7 mouse cellular contexts compared by ENCODE assay signal in genomic region chr5:140206726-140207703, GRCm38 (mm10).
A peak's percentile ranks its signal among the peaks of the same experiment; 100 is the strongest.
DNase-seq lines count a peak whose midpoint lies in the region; ATAC-seq and TF ChIP-seq lines count a peak whose summit lies in the region.

No protein-coding gene starts in this region.

- peaks cover 11% of the 10 kb centered on the region for H3K4me1 ChIP-seq in heart, embryonic 16.5 days (ENCODE audit: control insufficient read depth, insufficient read depth, low read length)
- H3K4me1 ChIP-seq in lung, adult 2 months (ENCODE audit: control insufficient read depth, insufficient read depth, low read length) = peaks cover 22% of the 10 kb centered on the region

- no peak overlapping the region for H3K9ac ChIP-seq in heart, embryonic 16.5 days (ENCODE audit: low read length)

- H3K27me3 ChIP-seq in heart, embryonic 16.5 days (ENCODE audit: control insufficient read depth, insufficient read depth, low read length) = no peaks in the 10 kb centered on the region

- H3K9me3 ChIP-seq in heart, embryonic 16.5 days (replicated peaks; ENCODE audit: control insufficient read depth, low read length) = no peaks in the 10 kb centered on the region

- no peak for ATAC-seq in heart, embryonic 16.5 days (replicated peaks; ENCODE audit: extremely low read depth, insufficient read depth, low FRiP score)
- no peak for ATAC-seq in erythroid progenitor cell, adult 5-6 weeks (replicated peaks; ENCODE audit: low FRiP score, poor library complexity, severe bottlenecking)

- WGBS in heart, embryonic 16.5 days = 76% methylated on average over 19 of the region's 19 CpGs
- WGBS in lung, adult 2 months = 43% methylated on average over 19 of the region's 19 CpGs

- no peak for TF ChIP-seq POLR2A in lung, adult 2 months (IDR thresholded peaks at IDR 0.05; ENCODE audit: borderline replicate concordance, extremely low read depth, low read depth, low read length)

- no peaks in the 10 kb centered on the region for H3K36me3 ChIP-seq in heart, embryonic 16.5 days (ENCODE audit: control insufficient read depth, insufficient read depth)

- H3K4me2 ChIP-seq in heart, embryonic 16.5 days (ENCODE audit: low read depth, low read length) = no peak overlapping the region

- DNase-seq in urinary bladder, postnatal 36 days (ENCODE audit: low spot score in 2 of 2) = peak; percentile 2 to 28
- DNase-seq in urinary bladder, postnatal 4 days (ENCODE audit: low spot score in 2 of 2) = no peak
- peak; percentile 20 for DNase-seq in lung, adult 2 months
- no peak for DNase-seq in ovary, adult 18-20 months (ENCODE audit: low spot score)
- no peak for DNase-seq in layer of hippocampus, adult 18-20 months (ENCODE audit: low spot score in 2 of 2)

- TF ChIP-seq CTCF in lung, adult 2 months (IDR thresholded peaks at IDR 0.05; ENCODE audit: insufficient read depth, low read length) = no peak

- H3K27ac ChIP-seq in heart, embryonic 16.5 days (ENCODE audit: low read length) = peak overlapping the region; percentile 10; the same call in 1 of the 2 replicates

- H3K4me3 ChIP-seq in heart, embryonic 16.5 days (ENCODE audit: low read length) = no peak overlapping the region
- H3K4me3 ChIP-seq in lung, adult 2 months (replicated peaks; ENCODE audit: extremely low read depth, low read depth, low read length) = no peak overlapping the region

Comparison
In these comparisons a context has a peak if more than half of its experiments do, and no peak if none do; other contexts are left out.
1. DNase-seq: peak in urinary bladder, postnatal 36 days (2 of 2) and lung, adult 2 months (single experiment); none in urinary bladder, postnatal 4 days (0 of 2), ovary, adult 18-20 months (single experiment) and layer of hippocampus, adult 18-20 months (0 of 2).